Mouse (Mus musculus) gastrocnemius, postnatal 14 days (tissue): ENCODE results near the gene Atp8b2. TPM values are rescaled to one million over a fixed set of nuclear protein-coding genes. Genes with fewer than 3 reads are reported as not detected.

ENCODE experiments used
- DNase-seq: peaks from one replicate; pipeline ENCODE4 v3.0.0; 2021; ENCODE audit warnings: mixed read lengths
- intact Hi-C: fragments of 180-260 bp; cut with DNase I; formaldehyde crosslinking; loops from one replicate; pipeline ENCODE4 v1.15.1; 2025; ENCODE audit warnings: low total_unique reads
- total RNA-seq, 2 experiments: library from RNA; stranded (reverse); gene quantifications; 2 replicates each; pipeline ENCODE4 v1.2.3; 2021

Atp8b2 gene
- total RNA-seq, 2 experiments from 2014 or later, result 20.6 to 28.7 TPM

- DNase-seq, result peak; percentile 56
- intact Hi-C loops, result no loop called here
Observed at GRCm38 (mm10) chr3:89962059-89962750, 1.1 kb downstream of the Atp8b2 start.

GRCm38 (mm10) chr3:89961436-89961835, 1.9 kb downstream of the Atp8b2 start:
- DNase-seq, result no peak
- intact Hi-C loops, result no loop called here

DNA sequence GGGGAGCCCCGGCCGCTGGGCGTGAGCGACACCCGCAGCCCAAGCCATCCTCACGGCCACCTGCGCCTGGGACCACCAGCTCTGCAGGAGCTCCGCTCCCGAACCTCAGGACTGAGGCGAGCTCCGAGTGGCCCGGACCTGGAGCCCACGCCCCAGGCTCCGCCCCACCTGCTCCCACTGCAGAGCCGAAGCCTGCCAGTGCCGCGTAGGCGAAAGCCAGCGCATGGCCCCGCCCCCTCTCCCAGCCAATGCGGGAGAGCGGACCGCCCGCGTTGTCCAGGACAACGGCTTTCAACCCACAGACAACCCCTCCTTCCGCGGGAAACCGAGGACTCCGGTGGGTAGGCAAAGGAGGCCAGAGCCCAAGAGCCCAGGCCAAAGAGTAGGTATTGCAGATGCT, 2.8 kb downstream of the Atp8b2 start:
- peak; percentile 94 for DNase-seq
- intact Hi-C loops, result no loop called here

GRCm38 (mm10) chr3:89959435-89959834, 3.9 kb downstream of the Atp8b2 start:
- no peak for DNase-seq
- intact Hi-C loops, result loop anchor here (10.0 kb wide), 1 partner anchor 175 kb away; no protein-coding TSS in a partner anchor

GRCm38 (mm10) chr3:89957880-89958279, 5.4 kb downstream of the Atp8b2 start:
- no peak for DNase-seq
- intact Hi-C loops, result loop anchor here (10.0 kb wide), 1 partner anchor 173 kb away; no protein-coding TSS in a partner anchor

DNA sequence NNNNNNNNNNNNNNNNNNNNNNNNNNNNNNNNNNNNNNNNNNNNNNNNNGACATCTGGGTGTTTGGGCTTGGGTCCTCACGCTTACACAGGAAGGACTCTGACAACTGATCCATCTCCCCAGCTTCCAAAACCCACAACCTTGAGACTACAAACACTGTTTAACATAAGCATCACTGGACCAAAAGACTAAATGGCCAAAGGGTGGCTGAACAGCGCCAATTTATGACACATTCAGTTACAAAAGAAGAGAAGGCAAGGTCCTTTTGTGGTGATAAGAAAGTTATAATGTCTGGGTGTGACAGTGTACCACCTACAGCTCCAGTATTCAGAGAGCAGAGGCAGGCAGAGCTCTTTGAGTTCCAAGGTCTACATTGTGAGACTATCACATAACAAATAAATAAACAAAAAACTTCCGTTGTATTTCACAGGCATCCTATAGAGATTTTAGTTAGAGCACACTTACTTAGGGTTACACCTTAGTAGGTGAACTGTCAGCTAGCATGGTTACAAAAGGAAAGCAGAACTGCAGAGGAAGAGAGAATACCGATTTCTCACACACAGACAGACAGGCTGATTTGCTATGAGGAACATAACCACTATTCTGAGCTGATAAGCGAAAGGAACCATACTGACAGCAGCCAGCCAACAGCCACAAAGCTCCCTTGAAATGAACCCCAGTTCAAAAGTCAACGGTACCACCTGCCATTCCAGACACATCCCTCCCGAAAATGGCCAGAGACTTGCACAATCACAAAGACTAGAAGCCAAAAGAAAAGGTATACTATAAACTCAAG, 6.9 kb downstream of the Atp8b2 start:
- no peak for DNase-seq

GRCm38 (mm10) chr3:89953420-89953819, 9.9 kb downstream of the Atp8b2 start:
- DNase-seq, result peak; percentile 75
- intact Hi-C loops, result loop anchor here (5.0 to 10.0 kb wide), 2 partner anchors 124 to 169 kb away; no protein-coding TSS in a partner anchor

More for the DNA sequence above, 6.9 kb downstream of the Atp8b2 start:
- intact Hi-C loops, result loop anchor here (10.0 kb wide), 1 partner anchor 172 kb away; no protein-coding TSS in a partner anchor

DNA sequence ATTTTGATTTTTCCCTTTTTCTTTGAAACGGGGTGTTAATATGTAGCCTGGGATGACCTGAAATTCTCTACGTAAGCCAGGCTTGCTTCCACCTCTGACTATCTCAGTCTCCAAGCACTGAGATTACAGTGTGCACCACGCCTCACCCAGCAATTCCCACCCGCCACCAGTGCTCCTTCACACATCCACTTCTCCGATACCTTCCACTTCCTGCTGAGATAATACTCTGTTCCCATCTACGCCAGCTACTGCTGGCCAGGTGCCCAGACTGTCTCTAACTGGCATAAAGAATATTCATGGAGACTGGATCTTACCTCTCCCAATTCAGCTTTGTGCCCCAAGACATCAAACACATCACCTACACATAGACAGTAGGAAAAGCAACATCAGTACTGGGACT, 14.7 kb downstream of the Atp8b2 start:
- no peak for DNase-seq
- intact Hi-C loops, result no loop called here

GRCm38 (mm10) chr3:89948021-89948420, 15.3 kb downstream of the Atp8b2 start:
- no peak for DNase-seq
- intact Hi-C loops, result no loop called here

- DNase-seq, result no peak
- intact Hi-C loops, result no loop called here
Observed at GRCm38 (mm10) chr3:89945026-89945425, 18.3 kb downstream of the Atp8b2 start.

GRCm38 (mm10) chr3:89942894-89943293, 20.4 kb downstream of the Atp8b2 start:
- DNase-seq, result no peak
- intact Hi-C loops, result no loop called here

- no peak for DNase-seq
- intact Hi-C loops, result no loop called here
Observed at GRCm38 (mm10) chr3:89936495-89936894, 26.8 kb downstream of the Atp8b2 start.

- no peak for DNase-seq
- intact Hi-C loops, result no loop called here
Observed at GRCm38 (mm10) chr3:89932925-89933324, 30.4 kb downstream of the Atp8b2 start.

GRCm38 (mm10) chr3:89928956-89929355, 34.4 kb downstream of the Atp8b2 start:
- no peak for DNase-seq
- intact Hi-C loops, result no loop called here

- no peak for DNase-seq
- intact Hi-C loops, result no loop called here
Observed at GRCm38 (mm10) chr3:89926440-89926839, 36.9 kb downstream of the Atp8b2 start.

GRCm38 (mm10) chr3:89920711-89921110, 42.6 kb downstream of the Atp8b2 start:
- intact Hi-C loops, result no loop called here
- no peak for DNase-seq

- DNase-seq, result no peak
- intact Hi-C loops, result no loop called here
Observed at GRCm38 (mm10) chr3:89917408-89917807, 45.9 kb downstream of the Atp8b2 start.

GRCm38 (mm10) chr3:89916622-89917021, 46.7 kb downstream of the Atp8b2 start:
- intact Hi-C loops, result no loop called here
- no peak for DNase-seq

DNA sequence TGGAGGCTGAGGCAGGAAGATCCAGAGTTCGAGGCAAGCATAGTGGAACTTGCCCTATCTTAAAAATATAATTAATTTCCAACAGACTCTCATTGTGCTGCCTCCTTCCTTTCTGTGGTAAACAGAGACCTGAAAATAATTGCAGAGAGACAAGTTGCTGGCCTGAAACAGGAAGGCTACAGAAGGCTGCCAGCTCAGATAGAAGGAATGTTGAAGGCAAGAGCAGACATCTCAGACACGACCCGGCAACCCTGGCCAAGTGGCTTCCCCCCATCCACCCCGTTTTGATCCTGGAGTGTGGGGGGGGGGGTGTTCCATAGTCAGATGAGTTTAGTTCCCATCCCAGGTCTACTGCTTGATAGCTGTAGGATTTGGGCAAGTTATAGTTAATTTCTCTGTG, 48.6 kb downstream of the Atp8b2 start:
- DNase-seq, result no peak
- intact Hi-C loops, result no loop called here

GRCm38 (mm10) chr3:89912543-89913391, 50.5 kb downstream of the Atp8b2 start, which contains the start of gene Il6ra:
Il6ra (minus strand) TSS chr3:89913196.
- intact Hi-C loops, result no loop called here
- peak; percentile 92 for DNase-seq
